Mouse (Mus musculus) NIH3T3 (cell line): Measurements from ENCODE around the gene Blvrb.

ENCODE experiments used
- DNase-seq: peaks from one replicate; pipeline ENCODE4 v3.0.0-alpha.2; 2012; ENCODE audit warnings: low read depth

The Blvrb gene

GRCm38 (mm10) chr7:27447419-27448286 lies at the start of gene Blvrb, which contains the start of gene Sptbn4:
Gene Blvrb, plus strand, starts transcription at chr7:27447978.
Gene Sptbn4, minus strand, starts transcription at chr7:27447686.
- DNase-seq = peak; percentile 100

GRCm38 (mm10) chr7:27400545-27400944 lies 47.2 kb upstream of the Blvrb start:
- DNase-seq = no peak

- DNase-seq = peak; percentile 40
Measured at GRCm38 (mm10) chr7:27402675-27403074, 45.1 kb upstream of the Blvrb start.

DNA sequence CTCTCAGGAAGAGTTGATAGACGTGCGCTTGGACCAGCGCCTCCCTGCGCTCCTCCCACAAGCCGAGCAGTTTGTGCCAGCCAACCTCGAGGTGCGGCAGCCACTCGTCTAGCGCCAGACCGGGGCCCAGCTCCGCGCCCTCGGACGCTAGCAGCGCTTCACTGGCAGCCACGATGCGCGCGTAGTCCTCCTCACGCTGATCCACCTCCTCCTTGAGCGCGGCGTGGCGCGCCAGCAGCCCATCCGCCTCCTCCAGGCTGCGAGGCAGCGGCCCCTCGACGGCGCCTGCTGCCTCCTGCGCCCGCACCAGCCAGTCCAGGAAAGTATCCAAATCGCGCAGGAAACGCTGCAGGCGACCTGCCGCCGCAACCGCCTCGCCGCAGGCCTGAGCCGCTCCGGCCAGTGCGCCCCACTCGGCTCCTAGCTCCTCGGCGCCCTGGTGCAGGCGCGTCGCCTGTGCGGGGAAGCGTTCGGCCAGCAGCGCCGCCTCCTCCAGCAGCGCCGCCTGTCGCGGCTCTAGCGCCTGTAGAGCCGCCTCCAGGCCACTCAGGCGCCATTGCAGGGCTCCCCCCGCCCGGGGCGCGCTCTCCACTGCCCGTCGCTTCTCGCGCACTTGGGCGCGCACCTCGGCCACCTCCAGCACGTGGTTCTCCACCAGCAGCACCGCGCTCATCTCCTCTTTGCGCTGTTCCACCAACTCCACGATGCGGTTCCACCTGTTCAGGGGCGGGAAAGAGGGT lies 43.4 kb upstream of the Blvrb start:
- DNase-seq = no peak

DNA sequence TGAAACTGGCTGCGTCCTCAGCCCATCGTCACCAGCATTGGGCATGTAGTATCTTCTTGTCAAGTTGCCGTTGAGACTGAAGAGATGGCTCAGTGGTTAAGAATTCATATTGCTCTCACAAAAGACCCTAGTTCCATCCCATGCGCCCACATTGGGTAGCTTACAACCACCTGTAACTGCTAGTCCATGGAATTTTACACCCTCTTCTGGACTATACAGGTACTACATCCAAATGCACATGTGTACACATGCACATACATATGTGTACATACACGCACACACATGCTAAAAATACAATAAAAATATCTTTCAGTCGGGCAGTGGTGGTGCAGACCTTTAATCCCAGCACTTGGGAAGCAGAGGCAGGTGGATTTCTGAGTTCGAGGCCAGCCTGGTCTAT lies 41.3 kb upstream of the Blvrb start:
- peak; percentile 22 for DNase-seq

- DNase-seq = peak; percentile 14
Measured at GRCm38 (mm10) chr7:27407816-27408215, 40.0 kb upstream of the Blvrb start.

DNA sequence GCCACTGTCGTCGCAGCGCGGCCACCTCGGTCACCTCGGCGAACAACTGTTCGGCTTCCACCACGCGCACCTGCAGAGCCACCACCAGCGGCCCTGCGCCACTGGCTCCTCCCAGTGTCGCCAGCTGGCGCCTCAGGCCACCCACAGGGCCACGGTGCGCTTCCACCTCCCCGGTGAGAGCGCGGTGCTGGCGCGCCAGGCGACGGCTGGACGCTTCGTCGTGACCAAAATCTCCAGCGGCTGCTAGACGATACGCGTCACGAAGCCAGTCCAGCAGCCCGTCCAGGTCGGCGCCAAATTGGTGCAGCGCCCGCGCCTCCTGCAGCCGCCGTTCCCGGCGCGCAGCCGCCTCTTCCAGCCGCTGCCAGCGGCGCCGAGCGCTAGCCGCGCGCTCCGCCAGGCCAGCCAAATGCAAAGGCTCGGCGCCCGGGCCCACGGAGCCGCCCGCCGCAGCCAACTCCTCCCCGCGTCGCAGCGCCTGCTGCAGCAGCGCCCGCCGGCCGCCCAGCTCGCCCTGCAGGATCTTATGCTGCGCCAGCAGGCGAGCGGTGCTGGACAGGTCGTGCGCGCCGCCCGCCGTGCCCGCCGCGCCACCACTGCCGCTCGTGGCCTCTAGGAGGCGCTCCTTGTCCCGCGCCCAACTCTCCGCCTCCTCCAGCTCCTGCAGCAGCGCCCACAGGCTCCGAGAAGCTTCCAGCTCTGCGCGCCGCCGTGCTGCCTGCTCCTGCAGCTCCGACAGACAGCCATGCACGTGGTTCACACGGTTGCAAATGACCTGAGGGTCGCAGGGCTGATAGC lies 39.2 kb upstream of the Blvrb start:
- DNase-seq = no peak

DNA sequence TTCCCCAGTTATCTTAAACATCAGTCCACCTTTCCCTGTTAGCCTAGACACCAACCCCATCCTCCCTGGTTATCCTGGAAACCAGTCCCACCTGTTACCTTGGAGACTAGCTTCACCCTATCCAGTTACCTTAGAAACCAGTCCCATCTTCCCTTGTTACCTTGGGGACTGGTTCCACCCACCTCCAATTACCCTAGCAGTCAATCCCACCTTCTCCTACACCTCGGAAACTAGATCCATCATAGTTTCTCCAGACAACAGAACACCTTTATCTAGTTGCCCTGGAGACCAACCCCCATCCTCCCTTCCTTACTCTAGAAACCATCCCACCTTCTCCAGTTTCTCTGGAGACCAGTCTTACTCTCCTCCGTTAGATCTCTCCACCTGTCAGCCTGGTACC lies 30.6 kb upstream of the Blvrb start:
- DNase-seq = no peak

DNA sequence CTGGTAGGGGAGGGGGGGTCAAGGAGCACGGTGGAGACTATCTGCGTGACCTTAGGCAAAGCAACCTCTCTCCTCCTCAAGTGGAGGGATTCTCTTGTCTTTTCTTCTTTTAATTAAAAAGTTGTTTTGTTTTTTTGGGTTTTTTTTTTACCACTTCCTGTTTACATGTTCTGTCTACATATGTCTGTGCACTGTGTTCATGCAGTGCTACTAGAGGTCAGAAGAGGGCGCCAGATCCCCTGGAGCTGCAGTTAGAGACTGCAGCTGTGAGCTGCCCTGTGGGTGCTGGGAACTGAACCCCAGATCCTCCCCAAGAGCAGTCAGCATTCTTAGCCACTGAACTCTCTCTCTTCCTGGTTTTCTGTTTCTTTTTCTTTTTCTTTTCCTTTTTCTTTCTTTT lies 28.7 kb upstream of the Blvrb start:
- DNase-seq = peak; percentile 19

GRCm38 (mm10) chr7:27423556-27424326 lies 24.0 kb upstream of the Blvrb start:
- DNase-seq = no peak

DNA sequence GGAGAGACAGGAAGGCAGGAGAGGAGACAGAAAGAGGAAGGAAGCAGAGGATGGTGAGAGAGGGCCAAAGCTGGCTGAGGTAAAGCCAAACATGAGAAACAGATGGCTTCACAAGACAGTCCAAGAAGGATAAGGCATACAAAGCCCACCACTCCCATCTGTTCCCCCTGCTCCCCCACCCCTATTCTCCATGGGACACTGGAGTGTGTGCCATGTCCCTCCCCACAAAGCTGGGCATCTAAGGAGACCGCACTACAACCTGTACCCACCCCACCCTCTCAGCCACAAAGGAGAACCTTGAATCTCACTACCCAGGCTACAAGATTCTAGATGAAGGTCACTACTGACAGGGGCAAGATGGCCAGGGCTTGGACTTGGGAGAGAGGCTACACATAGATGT lies 20.4 kb upstream of the Blvrb start:
- DNase-seq = no peak

DNA sequence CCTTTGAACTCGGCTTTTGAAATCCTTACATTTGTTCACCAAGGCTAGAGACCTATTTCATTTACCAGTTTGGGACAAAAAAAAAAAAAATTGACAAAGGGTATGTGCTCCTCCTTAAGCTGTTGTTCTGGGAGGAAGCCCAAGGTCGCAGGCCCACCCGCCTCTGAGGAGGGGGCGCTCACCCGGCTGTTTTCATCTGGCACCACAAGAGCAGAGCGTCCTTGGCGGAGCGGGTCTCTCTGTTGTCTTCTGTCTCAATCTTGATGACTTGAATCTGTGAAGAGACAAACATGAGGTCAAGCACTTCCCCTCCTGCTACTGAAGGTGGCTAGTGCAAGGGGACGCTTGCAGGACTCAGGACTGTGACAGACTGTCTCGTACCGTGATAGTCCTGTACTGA lies 19.8 kb upstream of the Blvrb start:
- no peak for DNase-seq

GRCm38 (mm10) chr7:27429135-27429534 lies 18.6 kb upstream of the Blvrb start:
- DNase-seq = peak; percentile 15

DNA sequence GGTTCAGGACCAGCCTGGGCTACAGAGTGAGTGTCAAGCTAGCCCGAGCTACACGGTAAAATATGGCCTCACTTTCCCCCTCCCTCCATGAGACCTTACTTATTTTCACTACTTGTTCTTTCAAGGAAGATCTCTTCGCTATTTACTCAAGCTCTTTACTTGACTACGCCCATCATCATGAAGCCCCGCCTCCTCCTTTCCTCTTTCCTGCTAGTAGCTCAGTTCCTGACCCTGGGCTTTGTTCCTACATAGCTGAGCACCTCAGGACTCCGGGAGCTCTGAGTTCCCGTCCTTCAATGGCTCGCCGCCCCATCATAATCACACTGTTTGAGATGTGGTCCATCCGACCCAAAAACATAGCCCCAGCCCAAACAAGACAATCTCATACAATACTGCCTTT lies 14.4 kb upstream of the Blvrb start:
- no peak for DNase-seq

- DNase-seq = no peak
Measured at GRCm38 (mm10) chr7:27433794-27434193, 14.0 kb upstream of the Blvrb start.

DNA sequence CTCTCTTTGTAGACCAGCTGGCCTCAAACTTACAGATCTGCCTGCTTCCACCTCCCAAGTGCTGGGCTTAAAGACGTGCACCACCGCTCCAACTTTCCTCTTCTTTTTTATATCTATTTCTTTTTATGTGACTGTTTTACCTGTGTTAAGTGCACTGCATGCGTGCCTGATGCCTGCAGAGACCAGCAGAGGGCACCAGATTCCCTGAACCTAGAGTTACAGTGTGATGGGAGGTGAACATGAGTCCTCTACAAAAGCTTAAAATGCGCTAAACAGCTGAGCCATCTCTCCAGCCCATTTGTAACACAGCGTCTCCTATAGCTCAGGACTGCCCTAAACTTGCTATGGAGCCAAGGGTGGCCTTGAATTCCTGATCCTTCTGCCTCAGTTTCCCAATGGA lies 10.2 kb upstream of the Blvrb start:
- peak; percentile 71 for DNase-seq

GRCm38 (mm10) chr7:27440014-27440413 lies 7.8 kb upstream of the Blvrb start:
- peak; percentile 11 for DNase-seq

GRCm38 (mm10) chr7:27446051-27446450 lies 1.7 kb upstream of the Blvrb start:
- DNase-seq = no peak

DNA sequence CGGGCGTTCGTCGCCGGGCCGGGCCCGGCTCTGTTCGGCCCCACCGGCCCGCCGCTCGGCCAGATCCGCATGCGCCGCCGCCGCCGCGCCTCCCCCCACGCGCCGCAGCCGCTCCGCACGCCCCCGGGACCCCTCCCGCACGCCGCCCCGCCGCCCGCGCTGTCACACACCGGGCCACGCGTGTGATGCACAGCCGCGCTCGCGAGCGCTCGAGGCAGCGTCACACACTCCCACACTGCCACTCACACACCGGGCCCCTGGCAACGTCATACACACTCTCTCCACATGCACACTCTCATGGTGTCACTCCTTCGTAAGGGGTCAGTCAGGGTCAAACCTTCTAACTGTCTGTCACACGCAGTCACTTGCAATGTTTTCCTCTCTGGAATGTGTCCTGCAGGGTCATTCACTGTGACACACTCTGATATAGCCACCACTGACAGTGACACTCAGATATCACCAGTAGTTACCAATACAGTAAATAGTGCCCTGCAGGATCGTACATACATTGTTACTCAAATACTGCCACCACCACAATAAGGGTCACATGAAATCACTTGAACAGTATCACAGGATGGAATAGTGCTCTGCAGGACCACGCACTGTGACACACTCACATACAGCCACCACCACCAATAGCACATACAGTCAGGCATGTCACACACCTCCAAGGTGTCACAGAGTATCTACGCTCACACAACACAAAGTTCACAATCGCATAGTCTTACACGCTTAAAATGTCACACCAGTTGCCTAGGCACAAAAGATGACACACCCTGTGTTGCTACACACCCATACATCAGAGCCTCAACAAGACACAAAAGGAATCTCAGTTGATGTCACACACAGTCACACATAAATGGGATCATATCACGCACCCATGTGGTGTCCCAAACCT lies 1.0 kb upstream of the Blvrb start:
- no peak for DNase-seq

DNA sequence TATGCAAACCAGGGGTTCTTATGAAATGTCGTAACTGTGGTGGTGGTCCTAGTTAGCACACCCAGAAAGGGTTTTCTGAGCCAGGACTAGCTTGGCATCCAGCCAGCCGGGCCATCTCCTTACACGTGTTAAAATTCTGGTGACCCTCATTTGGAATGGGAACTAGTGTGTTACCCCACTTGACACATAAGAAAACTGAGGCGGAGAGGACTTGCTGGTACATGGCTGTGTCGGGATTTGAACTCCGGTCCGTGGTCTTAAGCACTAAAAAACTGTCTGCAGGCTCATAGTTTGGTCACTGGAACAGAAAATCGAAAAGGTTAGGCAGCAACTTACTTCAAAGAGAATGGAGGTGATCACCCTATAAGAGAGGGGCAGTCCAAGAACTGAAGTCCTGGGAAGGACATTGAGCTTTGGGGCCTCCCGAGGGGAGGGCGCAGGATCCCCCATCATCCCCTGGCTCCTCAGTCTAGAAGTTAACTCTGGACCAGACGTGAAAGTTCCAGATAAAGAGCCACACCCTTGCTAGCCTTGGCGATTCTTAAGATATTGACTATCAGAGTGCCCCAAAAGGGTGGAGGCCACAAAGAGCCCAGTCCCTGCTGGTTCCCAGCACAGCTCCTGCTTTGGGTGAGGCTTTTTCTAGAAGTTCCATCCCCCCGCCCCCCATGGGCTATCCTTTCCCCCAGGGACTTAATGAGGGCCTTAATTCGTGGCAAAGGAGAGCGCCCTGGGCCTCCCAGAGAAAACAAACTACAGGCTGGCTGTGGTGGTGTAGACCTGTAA lies 836 bp downstream of the Blvrb start:
- DNase-seq = peak; percentile 6
